Mouse (Mus musculus) liver, embryonic 14.5 days (tissue): Measurements from ENCODE around the gene Adh7.

Experiments
- CTCF ChIP-seq: IDR thresholded peaks from 2 replicates; pipeline ENCODE4 v1.5.1; 2016; ENCODE audit warnings: antibody characterized with exemption, low read depth, control low read depth
- EP300 ChIP-seq: IDR thresholded peaks from 2 replicates; pipeline ENCODE4 v1.6.1; 2016; ENCODE audit warnings: antibody characterized with exemption, low read depth

GRCm38 (mm10) chr3:138173291-138173690, 44.3 kb upstream of the Adh7 start:
- TF ChIP-seq CTCF (peak; percentile 25), EP300 (no peak)
